Comparison of ENCODE assay signal across 15 mouse cellular contexts in genomic region chr3:41384410-41384809, GRCm38 (mm10).
DNase-seq lines count a peak whose midpoint lies in the region.
"Had no signal": no experiment of that assay in that cellular context is flagged by ENCODE, and none has a peak within 500 bp of the region (broad histone marks: within the 10 kb centered on the region; RNA-seq: fewer than 3 reads in every experiment).

No protein-coding gene starts in this region.

- peak; percentile 47 for DNase-seq in kidney, postnatal 10 days
- no peak for DNase-seq in kidney, postnatal 36 days
- DNase-seq in 3T3-L1 (ENCODE audit: low read depth, low spot score) (peak; percentile 32), 416B (ENCODE audit: low read depth) (peak; percentile 78)
- peak; percentile 20 for DNase-seq in forelimb bud, embryonic 11.5 days (ENCODE audit: low read depth, low spot score)
- DNase-seq in thymus, postnatal 25 days: no peak
- DNase-seq: adrenal gland, postnatal 10 days; adrenal gland, postnatal 36 days; B cell, adult 2 months; cerebellum, adult 18-20 months; cerebellum, adult 9-10 months; cerebellum, postnatal 14 days; gastrocnemius, adult 2 months; gastrocnemius, postnatal 14 days; heart, adult 11 months had no signal

Comparison
In these comparisons a context has a peak if more than half of its experiments do, and no peak if none do; other contexts are left out.
1. DNase-seq: peak in kidney, postnatal 10 days (single experiment), 3T3-L1 (single experiment), 416B (single experiment) and forelimb bud, embryonic 11.5 days (single experiment); none in kidney, postnatal 36 days (0 of 2) and thymus, postnatal 25 days (single experiment).